Mouse (Mus musculus) liver, adult 2 months (tissue): Measurements from ENCODE around the gene Ccdc169. TPM values are rescaled to one million over a fixed set of nuclear protein-coding genes. Genes with fewer than 3 reads are reported as not detected.

Experiments
- DNase-seq: peaks from one replicate; pipeline ENCODE4 v3.0.0-alpha.2; 2011; ENCODE audit warnings: low read depth, low spot score; ENCODE audit errors: extremely low read depth
- H3K27ac ChIP-seq: fragments of 200-500 bp; replicated peaks from 2 replicates; pipeline ENCODE4 v1.5.1; 2012; ENCODE audit warnings: low read depth, mild to moderate bottlenecking, control low read depth, inconsistent platforms, low read length; ENCODE audit not compliant: insufficient read depth
- H3K27me3 ChIP-seq: fragments of 200-500 bp; 2 replicates; pipeline ENCODE4 v1.6.1; 2012; ENCODE audit warnings: mild to moderate bottlenecking, moderate library complexity, low read length, inconsistent platforms; ENCODE audit not compliant: control insufficient read depth, insufficient read depth
- H3K36me3 ChIP-seq: fragments of 200-500 bp; 2 replicates; pipeline ENCODE4 v1.6.1; 2012; ENCODE audit warnings: low read length, inconsistent platforms; ENCODE audit not compliant: control insufficient read depth, insufficient read depth
- H3K4me1 ChIP-seq: fragments of 200-500 bp; 2 replicates; pipeline ENCODE4 v1.6.1; 2011; ENCODE audit warnings: low read length; ENCODE audit not compliant: control insufficient read depth, insufficient read depth
- H3K4me3 ChIP-seq: fragments of 200-500 bp; 2 replicates; pipeline ENCODE4 v1.5.1; 2011; ENCODE audit warnings: low read depth, mild to moderate bottlenecking, control low read depth, low read length, moderate library complexity; ENCODE audit not compliant: insufficient read depth
- H3K79me2 ChIP-seq: fragments of 200-500 bp; 2 replicates; pipeline ENCODE4 v1.6.1; 2012; ENCODE audit warnings: inconsistent platforms, mild to moderate bottlenecking, low read length, moderate library complexity; ENCODE audit not compliant: control insufficient read depth, insufficient read depth
- H3K9ac ChIP-seq: fragments of 200-500 bp; 2 replicates; pipeline ENCODE4 v1.6.1; 2012; ENCODE audit warnings: low read depth, mild to moderate bottlenecking, control low read depth, inconsistent platforms, low read length
- CTCF ChIP-seq: fragments of 200-500 bp; IDR thresholded peaks from 2 replicates; pipeline ENCODE4 v1.5.1; 2011; ENCODE audit warnings: low read depth, low read length, control low read depth
- POLR2A ChIP-seq: fragments of 200-500 bp; IDR thresholded peaks from 2 replicates; pipeline ENCODE4 v1.6.1; 2011; ENCODE audit warnings: low read length, control low read depth; ENCODE audit not compliant: insufficient read depth; ENCODE audit errors: extremely low read depth
- WGBS: fragments of 180-500 bp; shearing (Covaris S2); methylation state at CpG from one replicate; pipeline ENCODE4 v1.1.7; 2018; 5-methylcytosine and 5-hydroxymethylcytosine counted together
- polyA plus RNA-seq: library from polyadenylated mRNA; depleted of rRNA; stranded (reverse); fragments of >200 nt; gene quantifications from 2 replicates; pipeline ENCODE4 v1.2.3, GENCODE M21; 2012; rRNA removed
- total RNA-seq: library from RNA; depleted of rRNA; stranded (reverse); fragments of >200 nt; gene quantifications from 2 replicates; pipeline ENCODE4 v1.2.3, GENCODE M21; 2014; rRNA removed

Ccdc169 gene
- total and polyA plus RNA-seq, 2 experiments, result 0.09 TPM; not detected in 1

- H3K9ac ChIP-seq, result no peak overlapping the region
- no peak overlapping the region for H3K27ac ChIP-seq
- WGBS, result 93% methylated on average over 2 of the region's 2 CpGs
These were observed 69.3 kb downstream of the Ccdc169 start for GRCm38 (mm10) chr3:55206413-55206812.

GRCm38 (mm10) chr3:55207665-55208064 is 70.5 kb downstream of the Ccdc169 start:
- 85% methylated on average over 6 of the region's 6 CpGs for WGBS
- Histone ChIP-seq H3K36me3 (no peaks in the 10 kb centered on the region), H3K27me3 (no peaks in the 10 kb centered on the region), H3K79me2 (no peaks in the 10 kb centered on the region), H3K4me1 (no peaks in the 10 kb centered on the region), H3K9ac (no peak overlapping the region), H3K4me3 (no peak overlapping the region), H3K27ac (no peak overlapping the region)
- TF ChIP-seq CTCF, result no peak
- TF ChIP-seq POLR2A, result no peak
- DNase-seq, result no peak

More at GRCm38 (mm10) chr3:55206413-55206812, 69.3 kb downstream of the Ccdc169 start:
- H3K4me1 ChIP-seq, result no peaks in the 10 kb centered on the region
- H3K4me3 ChIP-seq, result no peak overlapping the region
- TF ChIP-seq CTCF, result no peak
- TF ChIP-seq POLR2A, result no peak
- no peak for DNase-seq
- H3K27me3 ChIP-seq, result no peaks in the 10 kb centered on the region
- H3K36me3 ChIP-seq, result no peaks in the 10 kb centered on the region
- H3K79me2 ChIP-seq, result no peaks in the 10 kb centered on the region

DNA sequence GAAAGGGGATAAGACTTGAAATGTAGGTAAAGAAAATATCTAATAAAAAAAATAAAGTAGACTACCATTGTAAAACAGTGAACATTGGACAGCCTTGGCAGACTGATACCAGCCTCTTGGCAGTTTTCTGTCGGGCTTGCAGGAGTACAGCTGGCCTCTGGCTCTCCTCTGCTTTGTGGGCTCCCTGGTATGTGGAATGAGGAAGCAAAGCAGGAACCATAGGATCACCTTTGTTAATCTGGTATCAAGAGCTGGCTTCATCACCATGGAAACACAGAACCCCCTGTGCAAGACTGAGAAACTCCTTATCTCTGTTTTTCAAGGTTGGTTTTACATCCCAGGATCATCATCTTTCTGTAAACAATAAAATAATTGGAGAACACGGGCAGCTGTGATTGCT is 75.1 kb downstream of the Ccdc169 start:
- TF ChIP-seq CTCF (no peak), POLR2A (no peak)
- Histone ChIP-seq H3K27me3 (no peaks in the 10 kb centered on the region), H3K79me2 (no peaks in the 10 kb centered on the region), H3K4me3 (no peak overlapping the region), H3K9ac (no peak overlapping the region), H3K36me3 (no peaks in the 10 kb centered on the region), H3K27ac (no peak overlapping the region), H3K4me1 (no peaks in the 10 kb centered on the region)
- DNase-seq, result no peak
- 18% methylated on average over 2 of the region's 2 CpGs for WGBS

DNA sequence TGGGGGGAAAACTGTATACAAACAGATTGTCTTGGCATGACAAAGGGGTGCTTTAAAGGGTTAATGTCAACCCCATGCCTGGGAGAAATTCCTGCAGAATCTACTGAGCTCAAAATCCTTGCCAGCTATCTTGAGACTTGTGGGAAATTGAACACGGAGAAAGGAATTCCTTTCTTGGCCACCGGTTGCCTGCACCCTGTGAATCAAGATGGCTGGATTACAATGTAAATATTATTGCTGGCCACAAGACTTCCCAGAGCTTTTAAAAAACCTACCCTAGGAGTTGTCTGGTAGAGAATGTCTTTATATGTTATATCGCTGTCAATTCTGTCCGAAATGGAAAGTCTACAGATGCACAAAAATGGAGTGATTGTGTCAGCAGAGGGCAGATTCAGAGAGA is 76.6 kb downstream of the Ccdc169 start:
- no peaks in the 10 kb centered on the region for H3K27me3 ChIP-seq
- no peak overlapping the region for H3K9ac ChIP-seq
- no peaks in the 10 kb centered on the region for H3K4me1 ChIP-seq
- DNase-seq, result no peak
- H3K36me3 ChIP-seq, result no peaks in the 10 kb centered on the region
- no peak for TF ChIP-seq POLR2A
- no peak for TF ChIP-seq CTCF
- H3K4me3 ChIP-seq, result no peak overlapping the region
- no peak overlapping the region for H3K27ac ChIP-seq
- 50% methylated on average over 4 of the region's 4 CpGs for WGBS
- H3K79me2 ChIP-seq, result no peaks in the 10 kb centered on the region

DNA sequence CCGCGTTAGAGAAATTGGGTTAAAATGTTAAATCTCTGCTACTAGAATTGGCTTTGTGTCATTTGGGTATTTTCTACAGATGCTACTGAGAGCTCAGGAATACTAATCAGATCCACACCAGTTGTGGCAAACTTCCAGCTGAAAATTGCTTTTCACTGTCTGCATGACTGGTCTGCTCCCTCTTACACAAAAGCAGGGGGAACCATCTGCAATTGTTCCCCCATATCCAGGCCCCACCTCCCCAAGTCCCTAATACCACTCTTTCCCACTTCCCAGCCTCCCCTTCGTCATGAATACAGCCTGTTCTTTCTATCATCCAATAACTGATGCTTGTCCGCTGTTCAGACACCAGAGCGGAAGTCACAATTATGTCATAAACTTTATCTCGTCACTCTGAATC is 77.3 kb downstream of the Ccdc169 start:
- H3K27ac ChIP-seq, result no peak overlapping the region
- TF ChIP-seq CTCF (no peak), POLR2A (no peak)
- H3K9ac ChIP-seq, result no peak overlapping the region
- H3K4me3 ChIP-seq, result no peak overlapping the region
- H3K27me3 ChIP-seq, result no peaks in the 10 kb centered on the region
- H3K4me1 ChIP-seq, result no peaks in the 10 kb centered on the region
- no peak for DNase-seq
- H3K79me2 ChIP-seq, result no peaks in the 10 kb centered on the region
- 84% methylated on average over 6 of the region's 6 CpGs for WGBS
- no peaks in the 10 kb centered on the region for H3K36me3 ChIP-seq

GRCm38 (mm10) chr3:55222502-55222901 is 85.4 kb downstream of the Ccdc169 start:
- H3K27ac ChIP-seq, result no peak overlapping the region
- H3K79me2 ChIP-seq, result no peaks in the 10 kb centered on the region
- no peak for DNase-seq
- peak; percentile 32; the same call in 1 of the 2 replicates for TF ChIP-seq CTCF
- no peak for TF ChIP-seq POLR2A
- no peaks in the 10 kb centered on the region for H3K4me1 ChIP-seq
- H3K9ac ChIP-seq, result no peak overlapping the region
- H3K36me3 ChIP-seq, result no peaks in the 10 kb centered on the region
- no peaks in the 10 kb centered on the region for H3K27me3 ChIP-seq
- 90% methylated on average over 2 of the region's 2 CpGs for WGBS
- H3K4me3 ChIP-seq, result no peak overlapping the region

Other genes with a start within 250 kb of the Ccdc169 start
- gene Sertm1, start 221.5 kb upstream of the Ccdc169 start, total RNA-seq, result not detected in 2 replicates
- gene Sertm1, start 221.5 kb upstream of the Ccdc169 start, polyA plus RNA-seq, result not detected in 2 replicates
- not detected in 2 replicates for gene Ccna1, start 81.8 kb upstream of the Ccdc169 start, total RNA-seq
- gene Ccna1, start 81.8 kb upstream of the Ccdc169 start, polyA plus RNA-seq, result not detected in 2 replicates
- 19.1 and 21.7 TPM in 2 replicates for gene Spg20, start 25.2 kb upstream of the Ccdc169 start, total RNA-seq
- gene Spg20, start 25.2 kb upstream of the Ccdc169 start, polyA plus RNA-seq, result 12.6 and 14.1 TPM in 2 replicates
- gene Sohlh2, start 44.7 kb downstream of the Ccdc169 start, total RNA-seq, result not detected in 2 replicates
- gene Sohlh2, start 44.7 kb downstream of the Ccdc169 start, polyA plus RNA-seq, result not detected in 2 replicates
- gene Dclk1, start 105.0 kb downstream of the Ccdc169 start, total RNA-seq, result 0.20 and 0.46 TPM in 2 replicates
- not detected in 2 replicates for gene Dclk1, start 105.0 kb downstream of the Ccdc169 start, polyA plus RNA-seq